In genomic region chr8:26808771-26809170, GRCm38 (mm10) we compare ENCODE assay signal across 10 mouse cellular contexts.
A peak's percentile ranks its signal among the peaks of the same experiment; 100 is the strongest.
DNase-seq lines count a peak whose midpoint lies in the region; ATAC-seq lines count a peak whose summit lies in the region.
"Had no signal": no experiment of that assay in that cellular context is flagged by ENCODE, and none has a peak within 500 bp of the region (broad histone marks: within the 10 kb centered on the region; RNA-seq: fewer than 3 reads in every experiment).

No protein-coding gene starts in this region.

- 13% methylated on average over 3 of the region's 3 CpGs for WGBS in midbrain, embryonic 10.5 days
- 19% methylated on average over 3 of the region's 3 CpGs for WGBS in midbrain, embryonic 11.5 days
- 9% methylated on average over 3 of the region's 3 CpGs for WGBS in kidney, embryonic 14.5 days
- 21% methylated on average over 3 of the region's 3 CpGs for WGBS in stomach, embryonic 16.5 days

- H3K4me3 ChIP-seq in midbrain, embryonic 10.5 days: no peak overlapping the region
- H3K4me3 ChIP-seq in midbrain, embryonic 11.5 days (ENCODE audit: low read depth, low read length): no peak overlapping the region
- H3K4me3 ChIP-seq in kidney, embryonic 14.5 days (ENCODE audit: low read length): no peak overlapping the region
- no peak overlapping the region for H3K4me3 ChIP-seq in stomach, embryonic 16.5 days (replicated peaks; ENCODE audit: low read length)
- H3K4me3 ChIP-seq: liver, embryonic 13.5 days had no signal

- peaks cover 46% of the 10 kb centered on the region for H3K4me1 ChIP-seq in midbrain, embryonic 10.5 days
- H3K4me1 ChIP-seq in midbrain, embryonic 11.5 days (ENCODE audit: control insufficient read depth, insufficient read depth, low read length): peaks cover 15% of the 10 kb centered on the region
- peaks cover 35% of the 10 kb centered on the region for H3K4me1 ChIP-seq in kidney, embryonic 14.5 days (ENCODE audit: control insufficient read depth, insufficient read depth, low read length)
- H3K4me1 ChIP-seq in stomach, embryonic 16.5 days (ENCODE audit: control insufficient read depth, insufficient read depth, low read length): peaks cover 49% of the 10 kb centered on the region

- peaks cover 30% of the 10 kb centered on the region for H3K27me3 ChIP-seq in midbrain, embryonic 10.5 days (ENCODE audit: low read depth, poor library complexity, severe bottlenecking)
- H3K27me3 ChIP-seq in midbrain, embryonic 11.5 days (ENCODE audit: control insufficient read depth, insufficient read depth, low read length): no peaks in the 10 kb centered on the region
- peaks cover 5% of the 10 kb centered on the region; the same call in 1 of the 2 replicates for H3K27me3 ChIP-seq in kidney, embryonic 14.5 days (ENCODE audit: control insufficient read depth, insufficient read depth, low read length)
- peaks cover 3% of the 10 kb centered on the region; the same call in 1 of the 2 replicates for H3K27me3 ChIP-seq in stomach, embryonic 16.5 days (ENCODE audit: control insufficient read depth, insufficient read depth, low read length)
- H3K27me3 ChIP-seq: liver, embryonic 13.5 days had no signal

- H3K9ac ChIP-seq in midbrain, embryonic 11.5 days (ENCODE audit: low read length): no peak overlapping the region
- no peak overlapping the region for H3K9ac ChIP-seq in kidney, embryonic 14.5 days (ENCODE audit: low read depth, low read length)
- H3K9ac ChIP-seq in stomach, embryonic 16.5 days (ENCODE audit: low read length): no peak overlapping the region
- H3K9ac ChIP-seq: liver, embryonic 13.5 days had no signal

- no peak for ATAC-seq in midbrain, embryonic 11.5 days (ENCODE audit: low FRiP score)
- ATAC-seq in kidney, embryonic 14.5 days (ENCODE audit: low FRiP score, low TSS enrichment): peak; percentile 70; the same call in 1 of the 2 replicates
- ATAC-seq in stomach, embryonic 16.5 days (ENCODE audit: insufficient read depth, low FRiP score): peak; percentile 74; the same call in 1 of the 2 replicates
- ATAC-seq: inflammation-experienced regulatory T-cells, adult 6 months had no signal

- H3K27ac ChIP-seq in midbrain, embryonic 10.5 days (replicated peaks): peak overlapping the region; percentile 46; the same call in 1 of the 2 replicates
- H3K27ac ChIP-seq in midbrain, embryonic 11.5 days (ENCODE audit: low read depth, low read length): no peak overlapping the region
- no peak overlapping the region for H3K27ac ChIP-seq in kidney, embryonic 14.5 days (ENCODE audit: low read depth, low read length)
- no peak overlapping the region for H3K27ac ChIP-seq in stomach, embryonic 16.5 days (ENCODE audit: low read length)
- H3K27ac ChIP-seq: liver, embryonic 13.5 days had no signal

- no peak overlapping the region for H3K4me2 ChIP-seq in midbrain, embryonic 11.5 days
- no peak overlapping the region for H3K4me2 ChIP-seq in kidney, embryonic 14.5 days (replicated peaks; ENCODE audit: low read depth, low read length)
- no peak overlapping the region for H3K4me2 ChIP-seq in stomach, embryonic 16.5 days (ENCODE audit: low read depth, low read length)
- H3K4me2 ChIP-seq: liver, embryonic 13.5 days had no signal

- peak; percentile 61 to 72 for DNase-seq in adrenal gland, adult (ENCODE audit: inconsistent age in 2 of 2, low spot score in 1 of 2)
- no peak for DNase-seq in adrenal gland, adult 18-20 months (ENCODE audit: low spot score in 2 of 2)
- no peak for DNase-seq in midbrain, embryonic 10.5 days (ENCODE audit: low spot score)
- no peak for DNase-seq in midbrain, embryonic 11.5 days (ENCODE audit: low spot score, missing footprints)
- DNase-seq in natural killer cell, adult 2 months (ENCODE audit: low spot score in 2 of 2): no peak
- DNase-seq in frontal cortex, adult 2 months (ENCODE audit: extremely low spot score in 1 of 2, low spot score in 1 of 2): no peak
- DNase-seq: liver, embryonic 13.5 days had no signal

- H3K36me3 ChIP-seq in midbrain, embryonic 10.5 days: no peaks in the 10 kb centered on the region
- no peaks in the 10 kb centered on the region for H3K36me3 ChIP-seq in midbrain, embryonic 11.5 days (ENCODE audit: control insufficient read depth, insufficient read depth, low read length)
- H3K36me3 ChIP-seq in kidney, embryonic 14.5 days (ENCODE audit: control insufficient read depth, insufficient read depth, low read length): no peaks in the 10 kb centered on the region
- no peaks in the 10 kb centered on the region for H3K36me3 ChIP-seq in stomach, embryonic 16.5 days (ENCODE audit: control insufficient read depth, insufficient read depth, low read length)
- H3K36me3 ChIP-seq: liver, embryonic 13.5 days had no signal

- no peaks in the 10 kb centered on the region for H3K9me3 ChIP-seq in midbrain, embryonic 10.5 days (replicated peaks)
- H3K9me3 ChIP-seq in midbrain, embryonic 11.5 days (ENCODE audit: control insufficient read depth, low read length): no peaks in the 10 kb centered on the region
- no peaks in the 10 kb centered on the region for H3K9me3 ChIP-seq in kidney, embryonic 14.5 days (ENCODE audit: control insufficient read depth, low read length)
- no peaks in the 10 kb centered on the region for H3K9me3 ChIP-seq in stomach, embryonic 16.5 days (replicated peaks; ENCODE audit: control insufficient read depth, low read length)
- H3K9me3 ChIP-seq: liver, embryonic 13.5 days had no signal

Comparison
In these comparisons a context has a peak if more than half of its experiments do, and no peak if none do; other contexts are left out.
1. DNase-seq: peak in adrenal gland, adult (2 of 2); none in adrenal gland, adult 18-20 months (0 of 2), midbrain, embryonic 10.5 days (single experiment), midbrain, embryonic 11.5 days (single experiment), natural killer cell, adult 2 months (0 of 2) and frontal cortex, adult 2 months (0 of 2).